Mouse (Mus musculus): ENCODE measurements around the gene Srarp. TPM values are rescaled to one million over a fixed set of nuclear protein-coding genes. Genes with fewer than 3 reads are reported as not detected.

Srarp gene
- polyA plus RNA-seq, 1 experiment: not detected

- Histone ChIP-seq H3K27me3 (replicated peaks) (no peaks in the 10 kb centered on the region), H3K4me3 (replicated peaks) (no peak overlapping the region), H3K36me3 (replicated peaks; ENCODE audit: low read length) (peaks cover 76% of the 10 kb centered on the region), H3K9me3 (no peaks in the 10 kb centered on the region), H3K4me1 (peaks cover 52% of the 10 kb centered on the region)
- TF ChIP-seq FLI1 (IDR thresholded peaks at IDR 0.05; ENCODE audit: low read length) (no peak), GATA1 (IDR thresholded peaks at IDR 0.05; ENCODE audit: borderline replicate concordance, low read length) (no peak)
Observed at GRCm38 (mm10) chr4:141459766-141460165, 23.9 kb upstream of the Srarp start.

- Histone ChIP-seq H3K4me1 (peaks cover 61% of the 10 kb centered on the region), H3K27me3 (replicated peaks) (no peaks in the 10 kb centered on the region), H3K36me3 (replicated peaks; ENCODE audit: low read length) (peaks cover 69% of the 10 kb centered on the region), H3K4me3 (replicated peaks) (no peak overlapping the region), H3K9me3 (no peaks in the 10 kb centered on the region)
- TF ChIP-seq GATA1 (IDR thresholded peaks at IDR 0.05; ENCODE audit: borderline replicate concordance, low read length) (no peak), FLI1 (IDR thresholded peaks at IDR 0.05; ENCODE audit: low read length) (no peak)
Observed at GRCm38 (mm10) chr4:141458888-141459287, 23.0 kb upstream of the Srarp start.

GRCm38 (mm10) chr4:141458236-141458635, 22.3 kb upstream of the Srarp start:
- no peaks in the 10 kb centered on the region for H3K9me3 ChIP-seq
- H3K4me3 ChIP-seq (replicated peaks): no peak overlapping the region
- H3K36me3 ChIP-seq (replicated peaks; ENCODE audit: low read length): peaks cover 69% of the 10 kb centered on the region
- H3K4me1 ChIP-seq: peaks cover 68% of the 10 kb centered on the region
- TF ChIP-seq GATA1 (IDR thresholded peaks at IDR 0.05; ENCODE audit: borderline replicate concordance, low read length) (no peak), FLI1 (IDR thresholded peaks at IDR 0.05; ENCODE audit: low read length) (no peak)
- H3K27me3 ChIP-seq (replicated peaks): no peaks in the 10 kb centered on the region

GRCm38 (mm10) chr4:141456193-141456938, 20.5 kb upstream of the Srarp start:
- Histone ChIP-seq H3K27me3 (replicated peaks) (no peaks in the 10 kb centered on the region), H3K36me3 (replicated peaks; ENCODE audit: low read length) (peaks cover 65% of the 10 kb centered on the region), H3K4me3 (replicated peaks) (no peak overlapping the region), H3K9me3 (no peaks in the 10 kb centered on the region), H3K4me1 (peaks cover 80% of the 10 kb centered on the region)
- no peak for TF ChIP-seq FLI1 (IDR thresholded peaks at IDR 0.05; ENCODE audit: low read length)
- TF ChIP-seq GATA1 (IDR thresholded peaks at IDR 0.05; ENCODE audit: borderline replicate concordance, low read length): no peak

- no peak for TF ChIP-seq FLI1 (IDR thresholded peaks at IDR 0.05; ENCODE audit: low read length)
- TF ChIP-seq GATA1 (IDR thresholded peaks at IDR 0.05; ENCODE audit: borderline replicate concordance, low read length): no peak
- H3K36me3 ChIP-seq (replicated peaks; ENCODE audit: low read length): peaks cover 60% of the 10 kb centered on the region
- H3K27me3 ChIP-seq (replicated peaks): no peaks in the 10 kb centered on the region
- peak overlapping the region; percentile 81 for H3K4me3 ChIP-seq (replicated peaks)
- H3K4me1 ChIP-seq: peaks cover 83% of the 10 kb centered on the region
- no peaks in the 10 kb centered on the region for H3K9me3 ChIP-seq
Observed at GRCm38 (mm10) chr4:141455526-141455925, 19.6 kb upstream of the Srarp start.

- Histone ChIP-seq H3K36me3 (replicated peaks; ENCODE audit: low read length) (peaks cover 56% of the 10 kb centered on the region), H3K4me3 (replicated peaks) (peak overlapping the region; percentile 87), H3K9me3 (no peaks in the 10 kb centered on the region), H3K27me3 (replicated peaks) (no peaks in the 10 kb centered on the region), H3K4me1 (peaks cover 78% of the 10 kb centered on the region)
- TF ChIP-seq FLI1 (IDR thresholded peaks at IDR 0.05; ENCODE audit: low read length) (no peak), GATA1 (IDR thresholded peaks at IDR 0.05; ENCODE audit: borderline replicate concordance, low read length) (no peak)
Observed at GRCm38 (mm10) chr4:141454581-141455350, 18.9 kb upstream of the Srarp start.

GRCm38 (mm10) chr4:141451916-141452450, 16.1 kb upstream of the Srarp start:
- TF ChIP-seq GATA1 (IDR thresholded peaks at IDR 0.05; ENCODE audit: borderline replicate concordance, low read length) (no peak), FLI1 (IDR thresholded peaks at IDR 0.05; ENCODE audit: low read length) (no peak)
- peaks cover 65% of the 10 kb centered on the region for H3K36me3 ChIP-seq (replicated peaks; ENCODE audit: low read length)
- peaks cover 79% of the 10 kb centered on the region for H3K4me1 ChIP-seq
- no peak overlapping the region for H3K4me3 ChIP-seq (replicated peaks)
- H3K27me3 ChIP-seq (replicated peaks): no peaks in the 10 kb centered on the region
- H3K9me3 ChIP-seq: no peaks in the 10 kb centered on the region

- H3K27me3 ChIP-seq (replicated peaks): no peaks in the 10 kb centered on the region
- H3K9me3 ChIP-seq: no peaks in the 10 kb centered on the region
- peaks cover 68% of the 10 kb centered on the region for H3K36me3 ChIP-seq (replicated peaks; ENCODE audit: low read length)
- no peak for TF ChIP-seq GATA1 (IDR thresholded peaks at IDR 0.05; ENCODE audit: borderline replicate concordance, low read length)
- TF ChIP-seq FLI1 (IDR thresholded peaks at IDR 0.05; ENCODE audit: low read length): no peak
- H3K4me1 ChIP-seq: peaks cover 81% of the 10 kb centered on the region
- H3K4me3 ChIP-seq (replicated peaks): no peak overlapping the region
Observed at GRCm38 (mm10) chr4:141451251-141451650, 15.3 kb upstream of the Srarp start.

GRCm38 (mm10) chr4:141446211-141446610, 10.3 kb upstream of the Srarp start:
- Histone ChIP-seq H3K4me3 (replicated peaks) (peak overlapping the region; percentile 56), H3K4me1 (peaks cover 56% of the 10 kb centered on the region)
- TF ChIP-seq FLI1 (IDR thresholded peaks at IDR 0.05; ENCODE audit: low read length) (no peak), GATA1 (IDR thresholded peaks at IDR 0.05; ENCODE audit: borderline replicate concordance, low read length) (no peak)

GRCm38 (mm10) chr4:141445328-141445720, 9.4 kb upstream of the Srarp start:
- Histone ChIP-seq H3K36me3 (replicated peaks; ENCODE audit: low read length) (peaks cover 36% of the 10 kb centered on the region), H3K9me3 (no peaks in the 10 kb centered on the region), H3K4me3 (replicated peaks) (peak overlapping the region; percentile 98), H3K27me3 (replicated peaks) (no peaks in the 10 kb centered on the region), H3K4me1 (peaks cover 48% of the 10 kb centered on the region)
- TF ChIP-seq FLI1 (IDR thresholded peaks at IDR 0.05; ENCODE audit: low read length) (no peak), GATA1 (IDR thresholded peaks at IDR 0.05; ENCODE audit: borderline replicate concordance, low read length) (no peak)

More at GRCm38 (mm10) chr4:141446211-141446610, 10.3 kb upstream of the Srarp start:
- Histone ChIP-seq H3K36me3 (replicated peaks; ENCODE audit: low read length) (peaks cover 40% of the 10 kb centered on the region), H3K9me3 (no peaks in the 10 kb centered on the region), H3K27me3 (replicated peaks) (no peaks in the 10 kb centered on the region)
